Comparison of ENCODE assay signal across 18 mouse cellular contexts in genomic region chr3:88627535-88627934, GRCm38 (mm10). TPM values are rescaled to one million over a fixed set of nuclear protein-coding genes. Genes with fewer than 3 reads are reported as not detected.
DNase-seq lines count a peak whose midpoint lies in the region; ATAC-seq and TF ChIP-seq lines count a peak whose summit lies in the region.
"Had no signal": no experiment of that assay in that cellular context is flagged by ENCODE, and none has a peak within 500 bp of the region (broad histone marks: within the 10 kb centered on the region; RNA-seq: fewer than 3 reads in every experiment).

No protein-coding gene starts in this region.

- H3K79me2 ChIP-seq in heart, adult 2 months (replicated peaks; ENCODE audit: control insufficient read depth, insufficient read depth, low read length) = peaks cover 12% of the 10 kb centered on the region

- no peak overlapping the region for H3K4me3 ChIP-seq in heart, adult 2 months
- no peak overlapping the region for H3K4me3 ChIP-seq in limb, embryonic 13.5 days
- H3K4me3 ChIP-seq: embryonic facial prominence, embryonic 15.5 days; heart, embryonic 15.5 days had no signal

- DNase-seq in heart, adult 2 months = peak in 1 of 2 experiments; percentile 45
- DNase-seq in heart, adult 8-10 months (ENCODE audit: low spot score) = no peak
- DNase-seq in 416B (ENCODE audit: low read depth) = peak; percentile 69
- DNase-seq in right cerebral cortex, postnatal 36 days (ENCODE audit: low spot score in 2 of 2) = no peak
- no peak for DNase-seq in urinary bladder, postnatal 14 days (ENCODE audit: low spot score)
- DNase-seq: adrenal gland, postnatal 10 days; cerebellum, adult 2 months; lung, adult 18-20 months; midbrain, embryonic 14.5 days had no signal

- H3K27ac ChIP-seq in heart, adult 2 months = peak overlapping the region; percentile 97
- H3K27ac ChIP-seq in limb, embryonic 13.5 days = no peak overlapping the region

- H3K36me3 ChIP-seq in heart, adult 2 months (ENCODE audit: control insufficient read depth, insufficient read depth, low read length) = peaks cover 18% of the 10 kb centered on the region
- peaks cover 66% of the 10 kb centered on the region for H3K36me3 ChIP-seq in limb, embryonic 13.5 days

- H3K9me3 ChIP-seq in limb, embryonic 13.5 days = no peaks in the 10 kb centered on the region
- H3K9me3 ChIP-seq: embryonic facial prominence, embryonic 15.5 days; heart, embryonic 15.5 days had no signal

- H3K4me2 ChIP-seq in limb, embryonic 13.5 days (replicated peaks) = no peak overlapping the region
- H3K4me2 ChIP-seq: embryonic facial prominence, embryonic 15.5 days; heart, embryonic 15.5 days had no signal

- WGBS in heart, adult 2 months = 74% methylated on average over 2 of the region's 2 CpGs
- WGBS in limb, embryonic 13.5 days = 93% methylated on average over 2 of the region's 2 CpGs

- no peak for TF ChIP-seq CTCF in heart, adult 2 months (IDR thresholded peaks at IDR 0.05)

- ATAC-seq in granulocyte monocyte progenitor cell, adult 5-6 weeks (replicated peaks; ENCODE audit: poor library complexity, severe bottlenecking) = peak; percentile 43
- ATAC-seq in limb, embryonic 13.5 days (ENCODE audit: low FRiP score, low read depth) = no peak
- ATAC-seq in inflammation-experienced regulatory T-cells, adult 6 months = no peak
- ATAC-seq: Patski had no signal

- peaks cover 55% of the 10 kb centered on the region for H3K4me1 ChIP-seq in heart, adult 2 months (ENCODE audit: control insufficient read depth, insufficient read depth, low read length)
- H3K4me1 ChIP-seq in limb, embryonic 13.5 days = peaks cover 36% of the 10 kb centered on the region

- no peaks in the 10 kb centered on the region for H3K27me3 ChIP-seq in heart, adult 2 months (ENCODE audit: control insufficient read depth, insufficient read depth, low read length)
- H3K27me3 ChIP-seq in limb, embryonic 13.5 days = no peaks in the 10 kb centered on the region
- H3K27me3 ChIP-seq: embryonic facial prominence, embryonic 15.5 days; heart, embryonic 15.5 days; Patski had no signal

- no peak overlapping the region for H3K9ac ChIP-seq in heart, adult 2 months (ENCODE audit: low read depth, low read length)
- peak overlapping the region; percentile 40; the same call in 1 of the 2 replicates for H3K9ac ChIP-seq in limb, embryonic 13.5 days
- H3K9ac ChIP-seq: embryonic facial prominence, embryonic 15.5 days had no signal

- TF ChIP-seq EP300 in heart, adult 2 months (IDR thresholded peaks at IDR 0.05; ENCODE audit: insufficient read depth, low read depth, low read length) = no peak

- no peak for TF ChIP-seq POLR2A in heart, adult 2 months (IDR thresholded peaks at IDR 0.05; ENCODE audit: insufficient read depth, low read depth, low read length)

- intact Hi-C loops in heart, adult 2 months (cut with DNase I) = no loop called here

RNA-seq across cellular contexts. Expression of gene Arhgef2, which starts 21.8 kb away (rescaled TPM):
- 10 to 100 TPM; 37.3 to 37.5 TPM for total RNA-seq in heart, adult 2 months (2021)
- polyA plus RNA-seq in heart, adult 2 months (2012; rRNA removed) = 51.0 and 53.4 TPM in 2 replicates
- total RNA-seq in heart, adult 8-10 months (2022) = 10 to 100 TPM; 38.8 to 45.9 (median 41.4) TPM
- total RNA-seq in granulocyte monocyte progenitor cell, adult 5-6 weeks (2014; fragmentation: Nextera tagmentation) = 125 and 137 TPM in 2 replicates
- total RNA-seq in granulocyte monocyte progenitor cell, adult 5-6 weeks (2017) = 59.1 and 73.5 TPM in 2 replicates
- 105 and 107 TPM in 2 replicates for polyA plus RNA-seq in limb, embryonic 13.5 days (2015; fragmentation: Nextera tagmentation; extraction: Ambion mirVana)
- 10 to 100 TPM; 37.5 to 56.4 (median 46.5) TPM for polyA plus RNA-seq in inflammation-experienced regulatory T-cells, adult 6 months (2017; shearing (Covaris generic))

RNA-seq across cellular contexts. Expression of gene Rxfp4, which starts 25.4 kb away (rescaled TPM):
- not detected for total RNA-seq in heart, adult 2 months (2021)
- polyA plus RNA-seq in heart, adult 2 months (2012; rRNA removed) = 0.41 TPM in 1 of 2 replicates, not detected in the other
- total RNA-seq in heart, adult 8-10 months (2022) = under 1 TPM in 1 of 4 experiments, not detected in 3; 0.23 TPM
- total RNA-seq in granulocyte monocyte progenitor cell, adult 5-6 weeks (2014; fragmentation: Nextera tagmentation) = not detected in 2 replicates
- total RNA-seq in granulocyte monocyte progenitor cell, adult 5-6 weeks (2017) = not detected in 2 replicates
- not detected in 2 replicates for polyA plus RNA-seq in limb, embryonic 13.5 days (2015; fragmentation: Nextera tagmentation; extraction: Ambion mirVana)
- polyA plus RNA-seq in inflammation-experienced regulatory T-cells, adult 6 months (2017; shearing (Covaris generic)) = not detected
- total RNA-seq: adrenal gland, postnatal 10 days had no signal
- polyA plus RNA-seq: cerebellum, adult 2 months; embryonic facial prominence, embryonic 15.5 days; heart, embryonic 15.5 days; intestine, embryonic 14.5 days; midbrain, embryonic 14.5 days; Patski; small intestine, adult 2 months; testis, adult 2 months had no signal

RNA-seq across cellular contexts. Expression of gene Ssr2, which starts 51.9 kb away (rescaled TPM):
- total RNA-seq in heart, adult 2 months (2021) = 10 to 100 TPM; 65.3 to 67.6 TPM
- 80.0 and 115 TPM in 2 replicates for polyA plus RNA-seq in heart, adult 2 months (2012; rRNA removed)
- total RNA-seq in heart, adult 8-10 months (2022) = 10 to 100 TPM; 60.4 to 67.0 (median 64.4) TPM
- 401 and 434 TPM in 2 replicates for total RNA-seq in granulocyte monocyte progenitor cell, adult 5-6 weeks (2014; fragmentation: Nextera tagmentation)
- 225 and 243 TPM in 2 replicates for total RNA-seq in granulocyte monocyte progenitor cell, adult 5-6 weeks (2017)
- polyA plus RNA-seq in limb, embryonic 13.5 days (2015; fragmentation: Nextera tagmentation; extraction: Ambion mirVana) = 294 and 306 TPM in 2 replicates
- 100 to 1,000 TPM; 131 to 197 (median 161) TPM for polyA plus RNA-seq in inflammation-experienced regulatory T-cells, adult 6 months (2017; shearing (Covaris generic))

RNA-seq across cellular contexts. Expression of gene Khdc4, which starts 58.1 kb away (rescaled TPM):
- 10 to 100 TPM; 24.9 to 25.7 TPM for total RNA-seq in heart, adult 2 months (2021)
- 29.9 and 46.1 TPM in 2 replicates for polyA plus RNA-seq in heart, adult 2 months (2012; rRNA removed)
- total RNA-seq in heart, adult 8-10 months (2022) = 10 to 100 TPM; 26.3 to 31.5 (median 27.8) TPM
- 57.4 and 68.2 TPM in 2 replicates for total RNA-seq in granulocyte monocyte progenitor cell, adult 5-6 weeks (2014; fragmentation: Nextera tagmentation)
- 35.4 and 49.3 TPM in 2 replicates for total RNA-seq in granulocyte monocyte progenitor cell, adult 5-6 weeks (2017)
- 106 TPM in 2 replicates for polyA plus RNA-seq in limb, embryonic 13.5 days (2015; fragmentation: Nextera tagmentation; extraction: Ambion mirVana)
- 10 to 100 TPM; 36.1 to 57.0 (median 47.9) TPM for polyA plus RNA-seq in inflammation-experienced regulatory T-cells, adult 6 months (2017; shearing (Covaris generic))
